Mouse (Mus musculus): ENCODE measurements at regions not wholly inside any gene's neighbourhood (a gene's known extent, or its start where the extent isn't known, plus 50 kb on each side); places are given as distances from the start of the nearest gene placed in this dataset.

GRCm38 (mm10) chr19:37492572-37492971 is 57.6 kb upstream of the Exoc6 start:
- DNase-seq, result peak; percentile 33

- no peak for DNase-seq
These were observed 56.8 kb upstream of the Exoc6 start for GRCm38 (mm10) chr19:37493378-37493777.

- no peak for DNase-seq
These were observed 56.2 kb upstream of the Exoc6 start for GRCm38 (mm10) chr19:37493921-37494485.

DNA sequence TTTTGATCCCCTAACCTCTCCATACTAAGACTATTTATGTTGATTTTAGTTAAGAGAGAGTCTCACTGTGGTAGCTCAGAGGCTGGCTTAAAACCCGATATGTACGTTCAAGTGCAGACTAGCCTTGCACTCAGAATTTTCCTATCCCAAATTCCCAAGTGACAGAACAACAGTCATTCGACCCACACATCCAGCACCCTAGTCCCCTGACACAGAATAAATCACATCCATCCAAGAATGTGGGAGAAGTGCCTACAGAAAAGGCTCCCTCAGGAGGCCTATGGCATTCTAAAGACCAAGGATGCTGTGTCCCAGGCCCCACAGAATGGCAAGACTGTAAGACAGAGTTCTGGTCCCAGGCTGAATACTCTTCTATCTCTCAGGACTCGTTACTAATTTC is 55.4 kb upstream of the Exoc6 start:
- DNase-seq, result no peak

DNA sequence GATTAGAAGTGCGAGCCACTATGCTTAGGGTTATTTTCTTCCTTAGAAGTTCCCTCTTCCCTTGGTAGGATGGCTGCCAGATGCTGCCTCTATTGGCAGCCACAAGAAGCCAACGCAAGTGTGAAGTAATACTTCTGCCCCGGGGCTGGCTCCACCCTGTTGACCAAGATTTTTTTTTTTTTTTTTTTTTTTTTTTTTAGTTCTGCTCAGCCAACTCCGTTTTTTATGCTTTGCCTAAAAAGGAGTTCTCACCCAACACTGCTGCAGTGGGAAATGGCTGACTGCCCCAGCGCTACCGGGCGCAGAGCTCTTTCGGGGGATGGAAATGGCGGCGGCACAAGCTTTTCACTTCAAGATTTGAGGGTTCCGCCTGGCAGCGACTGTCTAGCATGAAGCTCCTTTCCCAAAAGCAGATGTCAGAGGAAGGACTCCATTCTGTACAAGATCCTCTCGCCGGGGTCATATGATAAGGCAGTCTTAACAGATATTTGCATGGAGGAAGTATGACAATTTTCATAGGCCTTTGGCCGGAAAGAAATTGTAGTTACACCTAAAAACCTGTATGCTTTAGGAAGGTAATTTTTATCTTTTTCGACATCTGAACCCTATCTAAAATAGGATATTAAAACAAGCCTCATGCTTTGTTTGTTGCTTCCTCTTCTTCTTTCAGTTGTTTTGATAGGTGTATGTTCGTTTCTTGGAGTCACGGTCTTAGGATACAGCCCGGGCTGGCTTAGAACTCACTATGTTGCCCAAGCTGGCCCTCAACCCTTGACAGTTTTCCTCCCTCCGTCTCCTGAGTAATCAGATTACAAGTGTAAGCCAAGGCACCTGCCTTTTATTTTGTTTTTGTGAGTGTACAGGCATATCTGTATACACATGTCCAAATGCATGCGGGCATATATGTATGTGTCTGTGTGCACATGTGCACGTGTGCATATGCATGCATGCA is 54.6 kb upstream of the Exoc6 start:
- peak; percentile 47 for DNase-seq

DNA sequence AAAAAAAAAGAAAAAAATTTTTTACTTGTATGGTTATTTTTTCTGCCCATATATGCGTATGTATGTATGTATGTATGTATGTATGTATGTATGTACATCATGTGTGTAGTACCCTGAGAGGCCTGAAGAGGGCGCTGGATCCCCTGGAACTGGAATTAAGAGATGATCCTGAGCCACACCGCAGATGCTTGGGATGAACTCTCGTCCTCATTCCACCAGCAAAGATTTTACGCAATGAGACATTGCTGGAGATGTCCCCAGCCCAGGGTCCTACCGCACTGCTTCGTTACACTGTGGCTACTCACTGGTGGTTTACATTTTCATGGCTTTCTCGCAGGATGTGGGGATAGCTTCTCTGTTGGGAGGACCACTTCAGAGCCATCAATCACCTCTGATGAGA is 53.5 kb upstream of the Exoc6 start:
- no peak for DNase-seq

DNA sequence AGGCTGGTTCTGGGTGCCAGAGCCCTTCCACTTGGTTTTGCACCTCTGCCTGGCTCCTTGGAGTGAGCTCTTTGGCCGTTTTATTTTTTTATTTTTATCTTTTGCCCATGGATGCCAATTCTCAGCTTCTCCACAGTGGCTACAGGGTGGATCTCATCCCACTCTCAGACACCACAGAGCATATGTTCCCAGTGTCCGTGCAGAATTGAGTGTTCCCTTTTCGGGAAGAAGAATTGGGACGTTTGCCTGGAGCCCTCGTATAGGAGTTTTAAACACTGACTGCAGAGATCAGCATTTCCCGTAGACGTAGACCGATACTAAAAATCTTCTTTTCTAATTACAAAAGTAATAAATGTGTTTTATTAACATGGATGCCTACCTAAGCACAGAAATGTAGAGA is 53.1 kb upstream of the Exoc6 start:
- no peak for DNase-seq

GRCm38 (mm10) chr19:37498438-37498837 is 51.8 kb upstream of the Exoc6 start:
- DNase-seq, result no peak

All from adrenal gland, adult 2 months (tissue).